Mouse (Mus musculus) lung, embryonic 14.5 days (tissue): ENCODE data around the gene Sox5. TPM values are rescaled to one million over a fixed set of nuclear protein-coding genes. Genes with fewer than 3 reads are reported as not detected.
A peak's percentile ranks its signal among the peaks of the same experiment; 100 is the strongest.

Source experiments
- ATAC-seq: fragments of 200-750 bp; cut with Nextera tagmentation; 2 replicates; pipeline ENCODE4 v1.8.0; 2017; ENCODE audit warnings: mild to moderate bottlenecking, moderate TSS enrichment, moderate library complexity; ENCODE audit not compliant: insufficient read depth
- DNase-seq: peaks from one replicate; pipeline ENCODE4 v3.0.0-alpha.2; 2015
- H3K27ac ChIP-seq: fragments of 300-500 bp; sonication (generic); 2 replicates; pipeline ENCODE4 v1.5.1; 2014; ENCODE audit warnings: low read depth, mild to moderate bottlenecking, moderate library complexity
- H3K27me3 ChIP-seq: fragments of 300-500 bp; sonication (generic); 2 replicates; pipeline ENCODE4 v1.6.1; 2014; ENCODE audit warnings: low read length, control low read depth; ENCODE audit not compliant: insufficient read depth
- H3K36me3 ChIP-seq: fragments of 300-500 bp; sonication (generic); 2 replicates; pipeline ENCODE4 v1.6.1; 2014; ENCODE audit warnings: control low read depth; ENCODE audit not compliant: insufficient read depth
- H3K4me1 ChIP-seq: fragments of 300-500 bp; sonication (generic); 2 replicates; pipeline ENCODE4 v1.6.1; 2014; ENCODE audit warnings: antibody characterized with exemption, control low read depth; ENCODE audit not compliant: insufficient read depth
- H3K4me2 ChIP-seq: fragments of 300-500 bp; sonication (generic); 2 replicates; pipeline ENCODE4 v1.6.1; 2014; ENCODE audit warnings: mild to moderate bottlenecking
- H3K4me3 ChIP-seq: fragments of 300-500 bp; sonication (generic); 2 replicates; pipeline ENCODE4 v1.5.1; 2014; ENCODE audit warnings: low read depth, low read length
- H3K9ac ChIP-seq: fragments of 300-500 bp; sonication (generic); 2 replicates; pipeline ENCODE4 v1.6.1; 2014
- H3K9me3 ChIP-seq: fragments of 300-500 bp; sonication (generic); 2 replicates; pipeline ENCODE4 v1.6.1; 2016; ENCODE audit warnings: low read depth, low read length, control low read depth
- CTCF ChIP-seq: IDR thresholded peaks from 2 replicates; pipeline ENCODE4 v1.5.1; 2016; ENCODE audit warnings: antibody characterized with exemption, low read depth
- WGBS: fragments of 180-500 bp; shearing (Covaris S2); extraction: QIAGEN DNeasy Blood & Tissue Kit; methylation state at CpG from one replicate; pipeline ENCODE4 v1.1.7; 2014; 5-methylcytosine and 5-hydroxymethylcytosine counted together
- polyA plus RNA-seq: library from polyadenylated mRNA; unstranded; fragments of >200 nt; fragmentation: Nextera tagmentation; extraction: Ambion mirVana; gene quantifications from 2 replicates; pipeline ENCODE4 v1.2.1, GENCODE M21; 2014

Sox5 gene
- polyA plus RNA-seq, 1 experiment from 2014 or later = 21.3 TPM

GRCm38 (mm10) chr6:144584074-144584840 is 197.5 kb downstream of the Sox5 start:
- H3K4me1 ChIP-seq = 0 out of 2 replicates have a peak, but pooled peaks cover 5% of the 10 kb centered on the region
- H3K27ac ChIP-seq = no peak overlapping the region
- H3K36me3 ChIP-seq = no peaks in the 10 kb centered on the region
- no peaks in the 10 kb centered on the region for H3K9me3 ChIP-seq
- no peak for DNase-seq
- TF ChIP-seq CTCF = no peak
- no peak overlapping the region for H3K4me3 ChIP-seq
- ATAC-seq = no peak
- WGBS = 55% methylated on average over 11 of the region's 11 CpGs
- H3K4me2 ChIP-seq = no peak overlapping the region
- no peak overlapping the region for H3K9ac ChIP-seq
- no peaks in the 10 kb centered on the region for H3K27me3 ChIP-seq

- no peaks in the 10 kb centered on the region for H3K9me3 ChIP-seq
- DNase-seq = peak; percentile 10
- no peaks in the 10 kb centered on the region for H3K36me3 ChIP-seq
- H3K27ac ChIP-seq = no peak overlapping the region
- H3K4me3 ChIP-seq = no peak overlapping the region
- no peaks in the 10 kb centered on the region for H3K27me3 ChIP-seq
- H3K4me2 ChIP-seq = no peak overlapping the region
- no peak overlapping the region for H3K9ac ChIP-seq
- no peak for ATAC-seq
- no peak for TF ChIP-seq CTCF
- H3K4me1 ChIP-seq = no peaks in the 10 kb centered on the region
- 35% methylated on average over 12 of the region's 12 CpGs for WGBS
These were observed 202.5 kb downstream of the Sox5 start for GRCm38 (mm10) chr6:144579301-144579700.

DNA sequence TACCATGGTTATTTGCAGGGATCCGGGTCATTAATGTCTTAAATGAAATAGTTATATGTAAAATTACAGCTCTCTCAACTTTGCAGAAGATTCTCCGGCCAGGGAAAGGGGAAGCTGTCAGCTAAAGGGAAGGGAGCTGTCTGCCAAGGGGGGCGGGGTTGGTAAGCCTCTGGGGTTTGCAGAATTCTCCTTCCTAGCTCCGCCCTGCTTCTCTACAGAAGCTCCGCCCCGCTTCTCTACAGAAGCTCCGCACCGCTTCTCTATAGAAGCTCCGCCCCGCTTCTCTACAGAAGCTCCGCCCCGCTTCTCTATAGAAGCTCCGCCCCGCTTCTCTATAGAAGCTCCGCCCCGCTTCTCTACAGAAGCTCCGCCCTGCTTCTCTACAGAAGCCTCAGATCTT is 210.9 kb downstream of the Sox5 start:
- H3K4me2 ChIP-seq = no peak overlapping the region
- 69% methylated on average over 17 of the region's 17 CpGs for WGBS
- no peak overlapping the region for H3K9ac ChIP-seq
- no peaks in the 10 kb centered on the region for H3K36me3 ChIP-seq
- H3K27ac ChIP-seq = no peak overlapping the region
- no peak for TF ChIP-seq CTCF
- ATAC-seq (no peak), DNase-seq (peak; percentile 20)
- H3K4me3 ChIP-seq = no peak overlapping the region
- no peaks in the 10 kb centered on the region for H3K4me1 ChIP-seq
- H3K9me3 ChIP-seq = no peaks in the 10 kb centered on the region
- no peaks in the 10 kb centered on the region for H3K27me3 ChIP-seq

- 87% methylated on average over 1 of the region's 1 CpGs for WGBS
- ATAC-seq = no peak
- no peak overlapping the region for H3K27ac ChIP-seq
These were observed 215.9 kb downstream of the Sox5 start for GRCm38 (mm10) chr6:144565827-144566226.

GRCm38 (mm10) chr6:144561718-144562117 is 220.1 kb downstream of the Sox5 start:
- Histone ChIP-seq H3K4me1 (no peaks in the 10 kb centered on the region), H3K9ac (no peak overlapping the region), H3K9me3 (0 out of 2 replicates have a peak, but pooled peaks cover 5% of the 10 kb centered on the region), H3K4me2 (no peak overlapping the region), H3K27ac (no peak overlapping the region), H3K36me3 (no peaks in the 10 kb centered on the region), H3K4me3 (no peak overlapping the region), H3K27me3 (no peaks in the 10 kb centered on the region)
- no peak for DNase-seq
- ATAC-seq = no peak
- 64% methylated on average over 5 of the region's 5 CpGs for WGBS
- TF ChIP-seq CTCF = no peak

More at GRCm38 (mm10) chr6:144565827-144566226, 215.9 kb downstream of the Sox5 start:
- DNase-seq = no peak
- H3K4me2 ChIP-seq = no peak overlapping the region
- no peaks in the 10 kb centered on the region for H3K4me1 ChIP-seq
- H3K4me3 ChIP-seq = no peak overlapping the region
- H3K9me3 ChIP-seq = 0 out of 2 replicates have a peak, but pooled peaks cover 5% of the 10 kb centered on the region
- no peaks in the 10 kb centered on the region for H3K27me3 ChIP-seq
- no peak overlapping the region for H3K9ac ChIP-seq
- H3K36me3 ChIP-seq = no peaks in the 10 kb centered on the region
- TF ChIP-seq CTCF = no peak

DNA sequence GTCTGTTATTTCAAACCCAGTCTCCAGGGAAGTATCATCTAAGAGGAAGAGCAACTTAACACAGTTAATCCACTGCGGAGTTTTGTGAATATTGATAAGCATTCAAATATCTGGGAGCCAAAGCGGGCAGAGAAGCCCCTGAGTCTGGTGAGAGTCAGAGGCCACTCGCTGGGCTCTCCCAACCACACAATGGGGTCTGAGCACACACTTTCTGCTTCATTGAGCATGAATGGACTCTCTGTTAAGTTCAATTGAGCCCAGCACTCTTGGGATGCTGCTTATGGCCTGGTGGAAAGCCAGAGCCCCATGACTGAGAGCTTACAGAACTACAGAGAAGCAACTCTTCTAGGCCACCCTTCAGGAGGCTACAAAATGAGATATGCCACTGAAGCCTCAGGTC is 221.6 kb downstream of the Sox5 start:
- no peaks in the 10 kb centered on the region for H3K4me1 ChIP-seq
- no peaks in the 10 kb centered on the region for H3K27me3 ChIP-seq
- TF ChIP-seq CTCF = no peak
- H3K27ac ChIP-seq = no peak overlapping the region
- H3K4me2 ChIP-seq = no peak overlapping the region
- H3K9ac ChIP-seq = no peak overlapping the region
- no peaks in the 10 kb centered on the region for H3K36me3 ChIP-seq
- DNase-seq = no peak
- 77% methylated on average over 3 of the region's 3 CpGs for WGBS
- H3K9me3 ChIP-seq = 0 out of 2 replicates have a peak, but pooled peaks cover 5% of the 10 kb centered on the region
- H3K4me3 ChIP-seq = no peak overlapping the region
- ATAC-seq = no peak

DNA sequence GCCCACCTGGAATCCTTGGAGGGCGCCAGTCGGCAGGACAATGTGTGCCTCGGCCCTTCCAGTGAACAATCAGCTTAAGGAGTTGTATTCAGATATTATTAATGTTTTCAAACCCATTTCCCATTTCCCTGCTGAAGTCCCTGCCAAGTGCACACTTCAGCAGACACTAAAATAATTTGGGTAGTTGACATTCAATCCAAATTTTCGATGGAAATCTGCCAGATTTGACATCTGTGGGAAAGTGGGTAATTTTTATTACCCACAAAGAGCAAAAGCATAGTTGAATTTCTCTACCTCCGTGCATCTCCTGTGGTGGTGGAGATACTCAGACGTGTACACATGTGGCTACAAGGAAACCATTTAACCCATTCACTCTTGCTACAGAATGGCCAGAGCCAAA is 228.3 kb downstream of the Sox5 start:
- Histone ChIP-seq H3K9me3 (no peaks in the 10 kb centered on the region), H3K27me3 (no peaks in the 10 kb centered on the region), H3K9ac (no peak overlapping the region), H3K4me2 (no peak overlapping the region), H3K4me3 (no peak overlapping the region), H3K36me3 (no peaks in the 10 kb centered on the region), H3K27ac (no peak overlapping the region), H3K4me1 (no peaks in the 10 kb centered on the region)
- no peak for TF ChIP-seq CTCF
- DNase-seq (peak; percentile 25), ATAC-seq (no peak)
- 64% methylated on average over 6 of the region's 6 CpGs for WGBS
